Mouse (Mus musculus) liver, embryonic 14.5 days (tissue): ENCODE measurements around the gene Slc38a1. TPM values are rescaled to one million over a fixed set of nuclear protein-coding genes. Genes with fewer than 3 reads are reported as not detected.

Experiments used
- ATAC-seq: fragments of 200-750 bp; cut with Nextera tagmentation; 2 replicates; pipeline ENCODE4 v1.8.0; 2017; ENCODE audit warnings: moderate number of reproducible peaks, mild to moderate bottlenecking, moderate library complexity; ENCODE audit not compliant: insufficient read depth
- DNase-seq, 3 experiments: peaks; one replicate each; pipeline ENCODE4 v3.0.0-alpha.2; 2012 to 2013; ENCODE audit warnings: low read depth in 3 of 3, low spot score in 3 of 3
- H3K27ac ChIP-seq: fragments of 300-500 bp; sonication (generic); 2 replicates; pipeline ENCODE4 v1.5.1; 2014; ENCODE audit warnings: moderate library complexity, mild to moderate bottlenecking, control low read depth, inconsistent platforms
- H3K27me3 ChIP-seq: fragments of 300-500 bp; sonication (generic); 2 replicates; pipeline ENCODE4 v1.6.1; 2014; ENCODE audit warnings: mild to moderate bottlenecking, low read length, moderate library complexity; ENCODE audit not compliant: control insufficient read depth, insufficient read depth
- H3K36me3 ChIP-seq: fragments of 300-500 bp; sonication (generic); replicated peaks from 2 replicates; pipeline ENCODE4 v1.6.1; 2014; ENCODE audit warnings: low read depth; ENCODE audit not compliant: control insufficient read depth, insufficient read depth
- H3K4me1 ChIP-seq, 2 experiments: fragments of 200-500 bp in 1 of 2; fragments of 300-500 bp in 1 of 2; sonication (generic) in 1 of 2; replicated peaks; 2 replicates each; pipeline ENCODE4 v1.6.1; 2012 to 2014; ENCODE audit warnings: antibody characterized with exemption in 1 of 2, inconsistent platforms in 1 of 2, low read length in 1 of 2; ENCODE audit not compliant: control insufficient read depth in 2 of 2, insufficient read depth in 2 of 2
- H3K4me2 ChIP-seq: fragments of 300-500 bp; sonication (generic); 2 replicates; pipeline ENCODE4 v1.6.1; 2014; ENCODE audit warnings: low read depth, mild to moderate bottlenecking, control low read depth, moderate library complexity
- H3K4me3 ChIP-seq, 2 experiments: fragments of 200-500 bp in 1 of 2; fragments of 300-500 bp in 1 of 2; sonication (generic) in 1 of 2; 2 replicates each; pipeline ENCODE4 v1.5.1; 2012 to 2014; ENCODE audit warnings: low read depth in 2 of 2, low read length in 2 of 2, mild to moderate bottlenecking in 2 of 2, control low read depth in 1 of 2, inconsistent platforms in 1 of 2, moderate library complexity in 1 of 2; ENCODE audit not compliant: insufficient read depth in 1 of 2
- H3K9ac ChIP-seq: fragments of 300-500 bp; sonication (generic); replicated peaks from 2 replicates; pipeline ENCODE4 v1.6.1; 2014; ENCODE audit warnings: mild to moderate bottlenecking, control low read depth, moderate library complexity
- H3K9me3 ChIP-seq: fragments of 300-500 bp; sonication (generic); 2 replicates; pipeline ENCODE4 v1.6.1; 2016; ENCODE audit warnings: low read length, mixed read lengths; ENCODE audit not compliant: control insufficient read depth
- CTCF ChIP-seq: IDR thresholded peaks from 2 replicates; pipeline ENCODE4 v1.5.1; 2016; ENCODE audit warnings: antibody characterized with exemption, low read depth, control low read depth
- EP300 ChIP-seq: IDR thresholded peaks from 2 replicates; pipeline ENCODE4 v1.6.1; 2016; ENCODE audit warnings: antibody characterized with exemption, low read depth
- WGBS: fragments of 180-500 bp; shearing (Covaris S2); extraction: QIAGEN DNeasy Blood & Tissue Kit; methylation state at CpG from one replicate; pipeline ENCODE4 v1.1.7; 2014; ENCODE audit not compliant: insufficient replicate concordance; 5-methylcytosine and 5-hydroxymethylcytosine counted together
- polyA plus RNA-seq, 2 experiments: library from polyadenylated mRNA; depleted of rRNA in 1 of 2; stranded (reverse) in 1 of 2; unstranded in 1 of 2; fragments of >200 nt; fragmentation: Nextera tagmentation in 1 of 2; extraction: Ambion mirVana in 1 of 2; gene quantifications; 2 replicates each; pipeline versions ENCODE4 v1.2.1 to v1.2.3; 2012 to 2014

Slc38a1 gene
- polyA plus RNA-seq, 2 experiments, result 9.3 to 15.5 TPM

DNA sequence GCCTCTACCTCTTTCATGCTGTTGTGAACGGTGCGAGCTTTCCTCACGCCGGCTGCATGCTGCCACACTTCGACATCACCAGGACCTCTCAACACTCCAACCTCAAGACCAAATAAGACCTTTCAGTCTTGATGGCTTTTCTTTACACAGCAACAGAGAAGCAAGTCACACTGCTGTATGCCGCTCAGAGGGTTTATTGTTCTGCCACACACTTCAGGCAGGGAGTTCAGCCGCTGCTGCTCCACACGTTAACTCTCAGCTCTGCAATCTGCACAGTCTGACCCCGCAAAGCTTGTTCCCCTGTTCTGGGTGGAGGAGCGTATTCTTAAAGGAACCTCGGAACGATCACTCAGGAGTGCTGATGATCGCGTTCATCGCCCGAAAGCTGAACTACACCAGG is 40.7 kb downstream of the Slc38a1 start:
- no peaks in the 10 kb centered on the region for H3K36me3 ChIP-seq
- TF ChIP-seq CTCF (no peak), EP300 (no peak)

DNA sequence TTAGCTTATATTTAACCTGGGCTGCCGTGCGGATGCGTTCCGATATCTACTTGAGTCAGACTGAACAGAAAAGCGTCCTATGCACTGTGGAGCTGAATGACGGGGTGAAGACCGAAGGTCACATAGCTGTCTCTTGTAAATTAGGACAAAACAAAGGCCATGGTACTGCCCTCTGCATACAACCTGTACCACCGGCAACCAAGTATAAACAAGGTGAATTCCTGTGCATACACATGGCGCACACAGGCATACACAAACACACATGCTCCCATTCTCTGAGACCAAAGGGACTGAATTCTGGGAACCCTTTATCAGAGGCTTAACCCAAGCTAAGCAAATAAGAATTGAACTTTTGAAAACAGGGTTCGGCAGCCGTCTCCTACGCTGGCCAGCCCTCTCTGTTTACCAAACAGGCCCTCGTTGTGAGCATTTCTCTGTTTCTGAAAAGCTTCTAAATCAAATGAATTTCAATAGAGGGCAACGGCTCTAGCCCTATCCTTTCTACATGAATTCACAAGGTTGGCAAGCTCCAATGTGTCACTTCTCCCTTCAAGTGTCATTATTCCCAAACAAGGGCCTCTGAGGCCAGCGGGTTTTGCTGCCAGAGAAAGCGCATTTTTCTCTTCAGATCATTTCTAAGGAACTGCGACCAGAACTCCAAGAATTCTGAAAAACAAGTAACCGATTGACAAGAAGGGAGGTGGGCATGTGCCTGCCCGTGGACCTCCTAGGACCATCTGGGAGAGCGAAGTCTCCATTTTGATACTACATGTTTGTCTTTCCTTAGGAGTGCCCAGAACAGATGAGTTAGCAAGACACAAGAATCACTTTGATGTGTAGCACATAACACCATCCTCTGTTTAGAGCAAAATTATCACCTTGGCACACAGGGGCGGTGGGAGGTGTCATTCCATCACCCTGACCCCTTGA is 42.6 kb downstream of the Slc38a1 start:
- TF ChIP-seq EP300, result no peak
- ATAC-seq, result no peak

More for the DNA sequence above, 40.7 kb downstream of the Slc38a1 start:
- Histone ChIP-seq H3K27ac (no peak overlapping the region), H3K4me2 (no peak overlapping the region), H3K4me1 (peaks cover 0 to 6% of the 10 kb centered on the region in 2 experiments; a peak in 2 of 4 replicates), H3K9me3 (no peaks in the 10 kb centered on the region), H3K4me3 (no peak overlapping the region), H3K9ac (no peak overlapping the region), H3K27me3 (no peaks in the 10 kb centered on the region)
- no peak for DNase-seq
- 87% methylated on average over 16 of the region's 16 CpGs for WGBS
- no peak for ATAC-seq

DNA sequence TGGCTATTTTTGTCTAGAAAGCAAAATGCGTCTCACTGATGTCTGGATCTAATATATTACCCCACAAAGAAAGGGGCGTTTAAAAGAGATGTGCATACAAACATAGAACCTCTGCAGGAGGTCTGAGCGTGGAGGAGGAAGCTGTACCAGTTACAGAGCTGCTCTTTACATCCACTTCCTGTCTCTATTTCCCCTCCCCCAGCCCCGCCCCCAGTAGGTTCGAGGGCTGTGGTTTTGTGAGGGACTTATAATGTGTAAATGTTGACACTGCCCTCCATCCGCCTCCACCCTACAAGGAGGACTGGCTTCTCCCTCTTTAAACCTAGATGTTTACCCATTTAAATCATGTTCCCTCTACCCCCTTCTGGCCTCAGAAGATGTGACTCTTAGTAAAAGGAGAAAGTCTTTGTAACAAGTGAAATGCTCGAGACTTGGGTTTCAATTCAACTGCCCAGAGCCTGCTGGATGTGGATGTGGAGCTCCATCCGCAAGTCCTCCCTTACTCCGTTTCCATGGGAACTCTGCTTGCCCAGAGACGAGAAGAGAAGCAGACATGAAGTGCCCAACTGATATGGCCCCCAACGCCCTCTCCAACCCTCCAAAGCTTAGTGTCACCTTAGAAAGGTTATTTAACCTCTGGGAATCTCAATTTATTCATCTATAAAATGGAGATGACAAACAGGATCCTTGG is 43.7 kb downstream of the Slc38a1 start:
- Histone ChIP-seq H3K4me3 (no peak overlapping the region), H3K27me3 (no peaks in the 10 kb centered on the region), H3K4me2 (no peak overlapping the region), H3K9me3 (no peaks in the 10 kb centered on the region), H3K36me3 (no peaks in the 10 kb centered on the region), H3K4me1 (peaks cover 0 to 3% of the 10 kb centered on the region in 2 experiments; a peak in 2 of 4 replicates), H3K27ac (no peak overlapping the region), H3K9ac (no peak overlapping the region)
- ATAC-seq (peak; percentile 21; the same call in 1 of the 2 replicates), DNase-seq (peak; percentile 7 to 16 (median 14))
- 31% methylated on average over 11 of the region's 11 CpGs for WGBS
- TF ChIP-seq EP300 (no peak), CTCF (no peak)

More for the DNA sequence above, 42.6 kb downstream of the Slc38a1 start:
- WGBS, result 81% methylated on average over 21 of the region's 21 CpGs
- H3K36me3 ChIP-seq, result no peaks in the 10 kb centered on the region
- H3K4me1 ChIP-seq, result peaks cover 0 to 3% of the 10 kb centered on the region in 2 experiments; a peak in 2 of 4 replicates
- no peak overlapping the region for H3K4me2 ChIP-seq
- H3K27ac ChIP-seq, result no peak overlapping the region
- H3K9me3 ChIP-seq, result no peaks in the 10 kb centered on the region
- H3K9ac ChIP-seq, result no peak overlapping the region
- no peaks in the 10 kb centered on the region for H3K27me3 ChIP-seq
- no peak overlapping the region for H3K4me3 ChIP-seq
- no peak for DNase-seq

DNA sequence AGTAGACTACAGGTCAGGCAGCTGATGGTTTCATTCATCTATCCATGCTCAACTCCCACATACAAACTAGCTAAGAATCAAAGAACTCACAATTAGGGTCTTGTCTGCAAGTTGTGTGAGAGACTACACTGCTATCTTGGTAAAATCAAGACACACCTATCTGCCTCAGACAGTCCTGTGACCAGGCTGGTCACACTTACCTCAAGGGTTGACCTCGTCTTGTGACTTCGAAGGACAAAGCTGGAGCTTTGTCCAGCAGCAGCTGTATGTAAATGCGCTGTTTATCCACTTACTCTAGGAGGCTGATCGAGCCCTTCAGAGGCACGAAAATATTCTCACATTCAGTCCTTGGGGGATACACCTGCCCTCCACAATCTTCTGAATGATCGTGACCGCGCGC is 45.6 kb downstream of the Slc38a1 start:
- Histone ChIP-seq H3K27ac (no peak overlapping the region), H3K4me2 (no peak overlapping the region), H3K27me3 (no peaks in the 10 kb centered on the region), H3K9ac (no peak overlapping the region), H3K9me3 (no peaks in the 10 kb centered on the region), H3K4me3 (no peak overlapping the region), H3K4me1 (peaks cover 0 to 3% of the 10 kb centered on the region in 2 experiments; a peak in 2 of 4 replicates), H3K36me3 (no peaks in the 10 kb centered on the region)
- DNase-seq (no peak), ATAC-seq (no peak)
- WGBS, result 85% methylated on average over 9 of the region's 9 CpGs
- TF ChIP-seq CTCF (no peak), EP300 (no peak)

DNA sequence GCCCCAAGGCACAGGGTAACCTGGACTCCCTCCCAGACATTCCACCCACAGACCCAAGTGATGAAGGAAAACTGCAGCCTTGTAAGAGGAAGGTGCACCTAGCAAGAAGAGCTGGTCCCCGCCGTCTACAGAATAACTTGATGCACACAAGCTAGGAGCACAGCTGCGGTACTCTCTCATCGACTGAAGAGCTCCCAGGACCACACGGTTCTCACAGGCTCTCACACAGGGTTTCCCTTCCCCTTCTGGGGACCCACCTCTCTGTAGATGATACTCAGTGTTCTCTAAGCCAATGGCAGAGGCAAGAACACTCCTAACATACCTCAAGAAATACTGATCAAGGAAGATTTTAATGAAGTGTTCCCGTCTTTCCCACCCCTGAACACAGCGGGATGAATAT is 48.4 kb downstream of the Slc38a1 start:
- TF ChIP-seq CTCF, result no peak
- no peak for TF ChIP-seq EP300
- Histone ChIP-seq H3K36me3 (no peaks in the 10 kb centered on the region; the same call in 1 of the 2 replicates), H3K9ac (no peak overlapping the region), H3K27me3 (no peaks in the 10 kb centered on the region), H3K27ac (no peak overlapping the region), H3K4me2 (no peak overlapping the region), H3K9me3 (no peaks in the 10 kb centered on the region), H3K4me1 (peaks cover 0 to 3% of the 10 kb centered on the region in 2 experiments; a peak in 2 of 4 replicates), H3K4me3 (no peak overlapping the region)
- ATAC-seq (no peak), DNase-seq (no peak)
- WGBS, result 68% methylated on average over 7 of the region's 7 CpGs
